Mouse (Mus musculus): ENCODE results near the gene Zfp668. TPM values are rescaled to one million over a fixed set of nuclear protein-coding genes. Genes with fewer than 3 reads are reported as not detected.

Zfp668 gene
- total and polyA plus RNA-seq, 2 experiments from 2014 or later: 22.4 to 25.8 TPM

GRCm38 (mm10) chr7:127837473-127837872 is 39.2 kb downstream of the Zfp668 start:
- H3K4me3 ChIP-seq (ENCODE audit: low read length): no peak overlapping the region
- H3K9me3 ChIP-seq (ENCODE audit: low read length): no peaks in the 10 kb centered on the region
- 90% methylated on average over 5 of the region's 5 CpGs for WGBS
- DNase-seq (ENCODE audit: low spot score): no peak
- H3K4me1 ChIP-seq (ENCODE audit: insufficient read depth, low read length): no peaks in the 10 kb centered on the region
- H3K4me2 ChIP-seq (ENCODE audit: low read depth, low read length): no peak overlapping the region
- TF ChIP-seq CTCF (IDR thresholded peaks at IDR 0.05; ENCODE audit: low read depth): no peak
- no peak overlapping the region for H3K27ac ChIP-seq
- no peaks in the 10 kb centered on the region for H3K27me3 ChIP-seq (ENCODE audit: insufficient read depth, low read length)
- H3K9ac ChIP-seq (replicated peaks; ENCODE audit: low read length): no peak overlapping the region
- no peaks in the 10 kb centered on the region for H3K36me3 ChIP-seq (ENCODE audit: insufficient read depth, low read length)
- no peak for ATAC-seq

- Histone ChIP-seq H3K4me3 (ENCODE audit: low read length) (no peak overlapping the region), H3K9me3 (ENCODE audit: low read length) (no peaks in the 10 kb centered on the region), H3K36me3 (ENCODE audit: insufficient read depth, low read length) (no peaks in the 10 kb centered on the region), H3K27ac (no peak overlapping the region), H3K4me1 (ENCODE audit: insufficient read depth, low read length) (no peaks in the 10 kb centered on the region), H3K9ac (replicated peaks; ENCODE audit: low read length) (no peak overlapping the region), H3K27me3 (ENCODE audit: insufficient read depth, low read length) (no peaks in the 10 kb centered on the region), H3K4me2 (ENCODE audit: low read depth, low read length) (no peak overlapping the region)
- DNase-seq (ENCODE audit: low spot score): no peak
- 96% methylated on average over 2 of the region's 2 CpGs for WGBS
- TF ChIP-seq CTCF (IDR thresholded peaks at IDR 0.05; ENCODE audit: low read depth): no peak
- ATAC-seq: no peak
These were observed 41.1 kb downstream of the Zfp668 start for GRCm38 (mm10) chr7:127835550-127835949.

DNA sequence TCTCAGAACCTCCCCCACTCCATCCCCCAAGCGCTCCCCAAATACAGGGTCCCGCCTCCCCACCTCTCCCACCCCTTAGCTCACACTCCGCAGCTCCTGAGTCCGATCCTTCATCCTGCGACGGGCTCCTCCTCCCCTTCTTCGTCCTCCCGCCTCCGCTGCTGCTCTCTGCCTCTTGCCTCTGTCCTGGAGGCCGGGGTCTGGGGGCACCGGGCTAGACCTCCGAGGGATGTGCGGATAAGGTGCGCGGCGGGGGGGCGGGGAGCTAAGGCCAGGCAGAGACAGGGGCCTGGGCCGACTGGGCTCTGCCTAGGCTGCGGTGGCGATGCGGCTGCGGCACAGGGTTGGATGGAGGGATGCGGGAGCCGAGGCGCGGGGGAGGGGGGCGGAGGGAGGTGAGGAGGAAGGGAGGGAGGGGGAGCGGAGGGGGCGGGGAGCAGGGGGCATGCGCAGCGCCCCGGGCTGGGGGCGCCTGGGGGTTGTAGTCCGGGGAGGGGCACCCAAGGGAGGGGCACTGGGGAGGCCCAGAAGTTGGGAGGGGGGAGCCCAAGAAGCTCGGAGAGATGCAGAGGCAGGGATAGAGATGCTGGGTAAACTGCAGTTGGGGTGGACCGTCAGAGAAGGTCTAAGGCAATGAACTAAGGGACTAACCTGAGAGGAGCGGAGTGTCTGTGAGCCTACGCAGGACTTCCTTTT is 52.3 kb downstream of the Zfp668 start, which contains the start of the genes Stx4a and Stx1b:
Gene Stx4a (plus strand): TSS at position 119 of the 696 bp plus-strand sequence.
Gene Stx1b (minus strand): TSS at position 374 of the 696 bp plus-strand sequence.
- Histone ChIP-seq H3K27ac (peak within 1 kb of the TSS; percentile 93), H3K4me2 (ENCODE audit: low read depth, low read length) (peak within 1 kb of the TSS; percentile 68), H3K9ac (replicated peaks; ENCODE audit: low read length) (peak within 1 kb of the TSS; percentile 82), H3K9me3 (ENCODE audit: low read length) (no peaks in the 10 kb centered on the region), H3K4me1 (ENCODE audit: insufficient read depth, low read length) (0 out of 2 replicates have a peak, but pooled peaks cover 11% of the 10 kb centered on the region), H3K36me3 (ENCODE audit: insufficient read depth, low read length) (no peaks in the 10 kb centered on the region), H3K27me3 (ENCODE audit: insufficient read depth, low read length) (no peaks in the 10 kb centered on the region), H3K4me3 (ENCODE audit: low read length) (peak within 1 kb of the TSS; percentile 83)
- peak; percentile 88 for ATAC-seq
- WGBS: 2% methylated on average over 35 of the region's 38 CpGs
- no peak for TF ChIP-seq CTCF (IDR thresholded peaks at IDR 0.05; ENCODE audit: low read depth)
- peak; percentile 87 for DNase-seq (ENCODE audit: low spot score)

DNA sequence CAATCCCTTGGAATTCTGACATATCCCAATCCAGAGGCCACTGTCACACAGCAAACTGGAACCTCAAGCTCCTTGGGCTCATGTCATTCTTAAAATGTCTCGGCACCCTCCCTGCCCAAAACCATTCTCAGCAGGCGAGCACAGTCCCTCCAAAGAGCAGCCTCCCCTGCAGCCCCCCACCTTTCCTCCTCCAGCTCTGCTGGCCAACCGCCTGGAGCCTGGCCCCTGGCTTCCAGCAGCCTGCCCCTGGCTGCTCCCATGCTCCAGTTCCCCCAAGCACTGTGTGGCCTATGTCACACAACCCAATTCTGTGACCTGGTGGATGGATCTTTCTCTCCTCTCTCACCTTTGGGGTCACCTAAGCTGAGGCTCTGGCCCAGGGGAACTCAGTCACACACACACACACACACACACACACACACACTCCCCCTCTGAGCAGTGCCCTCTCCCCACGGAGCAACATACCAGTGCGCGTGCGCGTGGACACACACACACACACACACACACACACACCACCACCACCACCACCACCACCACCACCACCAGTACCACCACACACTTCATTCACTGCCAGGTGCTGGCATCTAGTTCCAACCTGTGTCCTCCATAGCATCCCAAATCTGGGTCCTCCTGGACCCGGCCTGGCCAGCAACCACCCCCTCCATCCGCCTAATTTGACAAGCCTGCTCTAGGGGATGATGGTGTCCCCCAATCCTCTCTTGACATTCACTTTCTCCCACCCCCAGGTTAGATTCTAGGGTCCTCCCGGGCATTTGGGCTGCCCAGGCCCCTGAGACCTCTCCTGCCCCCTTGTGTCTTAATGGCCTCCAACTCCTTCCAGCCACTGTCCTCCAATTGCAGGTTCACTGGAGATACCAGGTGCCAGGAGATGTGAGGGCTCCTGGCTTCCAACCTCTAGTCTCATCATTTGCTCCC is 53.1 kb downstream of the Zfp668 start:
- peak overlapping the region; percentile 83 for H3K4me3 ChIP-seq (ENCODE audit: low read length)
- DNase-seq (ENCODE audit: low spot score) (no peak), ATAC-seq (peak; percentile 27)
- peak overlapping the region; percentile 68 for H3K4me2 ChIP-seq (ENCODE audit: low read depth, low read length)
- H3K4me1 ChIP-seq (ENCODE audit: insufficient read depth, low read length): 0 out of 2 replicates have a peak, but pooled peaks cover 11% of the 10 kb centered on the region
- H3K9ac ChIP-seq (replicated peaks; ENCODE audit: low read length): peak overlapping the region; percentile 82
- H3K36me3 ChIP-seq (ENCODE audit: insufficient read depth, low read length): no peaks in the 10 kb centered on the region
- H3K9me3 ChIP-seq (ENCODE audit: low read length): no peaks in the 10 kb centered on the region
- 31% methylated on average over 7 of the region's 11 CpGs for WGBS
- TF ChIP-seq CTCF (IDR thresholded peaks at IDR 0.05; ENCODE audit: low read depth): peak; percentile 49
- H3K27me3 ChIP-seq (ENCODE audit: insufficient read depth, low read length): no peaks in the 10 kb centered on the region
- H3K27ac ChIP-seq: peak overlapping the region; percentile 93

- H3K36me3 ChIP-seq (ENCODE audit: insufficient read depth, low read length): no peaks in the 10 kb centered on the region
- peak overlapping the region; percentile 68 for H3K4me2 ChIP-seq (ENCODE audit: low read depth, low read length)
- 0 out of 2 replicates have a peak, but pooled peaks cover 11% of the 10 kb centered on the region for H3K4me1 ChIP-seq (ENCODE audit: insufficient read depth, low read length)
- DNase-seq (ENCODE audit: low spot score) (no peak), ATAC-seq (no peak)
- H3K27me3 ChIP-seq (ENCODE audit: insufficient read depth, low read length): no peaks in the 10 kb centered on the region
- H3K9me3 ChIP-seq (ENCODE audit: low read length): no peaks in the 10 kb centered on the region
- no peak overlapping the region for H3K9ac ChIP-seq (replicated peaks; ENCODE audit: low read length)
- peak overlapping the region; percentile 83; the same call in 1 of the 2 replicates for H3K4me3 ChIP-seq (ENCODE audit: low read length)
- 0 out of 2 replicates have a peak overlapping the region, but pooled peaks have one; percentile 45 for H3K27ac ChIP-seq
- no peak for TF ChIP-seq CTCF (IDR thresholded peaks at IDR 0.05; ENCODE audit: low read depth)
- WGBS: 91% methylated on average over 3 of the region's 3 CpGs
These were observed 54.1 kb downstream of the Zfp668 start for GRCm38 (mm10) chr7:127822494-127822893.

DNA sequence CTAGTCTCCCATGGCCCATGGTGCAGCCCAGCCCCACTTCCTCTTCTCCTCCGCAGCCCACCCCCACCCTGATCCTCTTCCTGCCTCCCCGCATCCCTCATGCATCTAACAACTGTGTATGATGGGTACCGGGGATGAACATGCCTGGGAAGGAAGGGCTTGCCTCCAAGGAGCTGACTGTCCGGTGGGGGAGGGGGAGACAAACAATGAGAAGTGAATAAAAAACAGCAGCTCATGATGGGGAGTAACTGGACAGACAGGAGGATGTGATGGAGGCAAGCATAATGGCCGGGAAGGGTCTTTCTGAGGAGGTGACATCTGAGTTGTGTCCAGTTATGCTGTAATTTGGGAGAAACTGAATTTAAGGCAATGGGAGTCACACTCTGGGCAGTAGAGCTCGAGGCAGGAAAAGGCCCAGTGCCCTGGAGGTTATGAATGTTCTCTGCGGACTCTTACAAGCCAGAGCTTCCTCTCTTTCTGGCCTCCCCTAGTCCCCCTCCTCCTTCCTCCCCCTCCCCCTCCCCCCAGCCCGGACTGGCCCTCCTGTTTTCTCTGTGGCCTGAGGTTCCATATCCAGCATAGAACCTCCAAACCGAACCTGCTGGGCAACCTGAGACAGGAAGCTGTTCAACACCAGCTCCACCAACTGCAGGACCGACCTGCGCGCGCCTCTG is 55.7 kb downstream of the Zfp668 start:
- ATAC-seq (no peak), DNase-seq (ENCODE audit: low spot score) (no peak)
- no peak overlapping the region for H3K4me2 ChIP-seq (ENCODE audit: low read depth, low read length)
- H3K27me3 ChIP-seq (ENCODE audit: insufficient read depth, low read length): no peaks in the 10 kb centered on the region
- H3K9me3 ChIP-seq (ENCODE audit: low read length): no peaks in the 10 kb centered on the region
- H3K27ac ChIP-seq: no peak overlapping the region
- H3K36me3 ChIP-seq (ENCODE audit: insufficient read depth, low read length): no peaks in the 10 kb centered on the region
- TF ChIP-seq CTCF (IDR thresholded peaks at IDR 0.05; ENCODE audit: low read depth): no peak
- H3K9ac ChIP-seq (replicated peaks; ENCODE audit: low read length): no peak overlapping the region
- H3K4me3 ChIP-seq (ENCODE audit: low read length): no peak overlapping the region
- WGBS: 72% methylated on average over 13 of the region's 13 CpGs
- 0 out of 2 replicates have a peak, but pooled peaks cover 11% of the 10 kb centered on the region for H3K4me1 ChIP-seq (ENCODE audit: insufficient read depth, low read length)
